Mouse (Mus musculus) kidney, embryonic 16.5 days (tissue): ENCODE measurements at regions not wholly inside any gene's neighbourhood (a gene's known extent, or its start where the extent isn't known, plus 50 kb on each side); places are given as distances from the start of the nearest gene placed in this dataset.

Experiments used
- ATAC-seq: fragments of 200-750 bp; cut with Nextera tagmentation; 2 replicates; pipeline ENCODE4 v1.8.0; 2017; ENCODE audit warnings: moderate TSS enrichment; ENCODE audit not compliant: low FRiP score, low TSS enrichment
- H3K27ac ChIP-seq: fragments of 300-500 bp; sonication (generic); 2 replicates; pipeline ENCODE4 v1.5.1; 2014; ENCODE audit warnings: low read length
- H3K27me3 ChIP-seq: fragments of 300-500 bp; sonication (generic); 2 replicates; pipeline ENCODE4 v1.6.1; 2014; ENCODE audit warnings: low read length, control low read depth, mixed read lengths; ENCODE audit not compliant: insufficient read depth
- H3K36me3 ChIP-seq: fragments of 300-500 bp; sonication (generic); 2 replicates; pipeline ENCODE4 v1.6.1; 2014; ENCODE audit warnings: low read length, control low read depth, mixed read lengths; ENCODE audit not compliant: insufficient read depth
- H3K4me1 ChIP-seq: fragments of 300-500 bp; sonication (generic); 2 replicates; pipeline ENCODE4 v1.6.1; 2014; ENCODE audit warnings: low read length, control low read depth, mixed read lengths; ENCODE audit not compliant: insufficient read depth
- H3K4me2 ChIP-seq: fragments of 300-500 bp; sonication (generic); replicated peaks from 2 replicates; pipeline ENCODE4 v1.6.1; 2014; ENCODE audit warnings: low read depth, low read length
- H3K4me3 ChIP-seq: fragments of 300-500 bp; sonication (generic); 2 replicates; pipeline ENCODE4 v1.5.1; 2014; ENCODE audit warnings: mild to moderate bottlenecking, low read length
- H3K9ac ChIP-seq: fragments of 300-500 bp; sonication (generic); replicated peaks from 2 replicates; pipeline ENCODE4 v1.6.1; 2014; ENCODE audit warnings: low read length
- H3K9me3 ChIP-seq: fragments of 300-500 bp; sonication (generic); 2 replicates; pipeline ENCODE4 v1.6.1; 2016; ENCODE audit warnings: low read length, control low read depth
- WGBS: fragments of 180-500 bp; shearing (Covaris S2); extraction: QIAGEN DNeasy Blood & Tissue Kit; methylation state at CpG from one replicate; pipeline ENCODE4 v1.1.7; 2014; 5-methylcytosine and 5-hydroxymethylcytosine counted together

DNA sequence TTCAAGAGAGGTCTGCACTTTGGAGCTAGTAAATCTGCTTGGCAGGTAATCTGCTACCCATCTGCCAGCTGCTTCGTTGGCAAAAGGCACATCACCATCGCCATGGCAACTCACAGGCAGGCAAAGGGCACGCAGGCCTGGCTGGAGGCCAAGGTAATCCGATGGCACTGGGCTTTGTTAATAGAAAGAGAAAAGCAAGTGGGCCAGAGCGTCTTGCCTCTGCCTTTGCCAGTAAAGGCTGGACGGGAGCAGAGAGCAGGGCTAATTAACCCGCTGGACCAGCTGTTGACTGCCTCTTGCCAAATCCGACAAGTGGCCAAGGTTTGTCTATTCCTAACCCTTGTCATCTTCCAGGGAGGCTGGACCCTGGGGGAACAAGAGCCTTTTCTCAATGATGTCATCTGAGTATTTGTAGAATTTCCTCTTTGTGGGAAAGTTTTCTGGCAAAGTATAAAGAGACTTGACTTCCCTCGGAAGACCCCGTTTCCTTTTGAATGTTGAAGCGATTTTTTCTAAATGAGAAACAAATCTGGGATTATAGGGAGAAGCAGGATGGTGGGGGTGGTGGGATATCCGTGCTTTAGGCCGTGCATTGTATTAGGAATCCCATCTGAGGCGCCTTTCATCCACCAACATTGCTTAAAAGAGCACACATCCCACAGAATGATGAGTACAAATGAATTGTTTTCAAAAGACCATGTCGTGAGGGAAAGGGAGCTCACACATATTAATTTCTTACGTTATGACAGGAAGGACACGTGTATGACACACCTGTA lies 941.7 kb downstream of the Gsdmc2 start:
- peak overlapping the region; percentile 24; the same call in 1 of the 2 replicates for H3K4me2 ChIP-seq
- H3K36me3 ChIP-seq, result no peaks in the 10 kb centered on the region
- ATAC-seq, result peak; percentile 89
- no peak overlapping the region for H3K4me3 ChIP-seq
- WGBS, result 39% methylated on average over 17 of the region's 17 CpGs
- H3K9me3 ChIP-seq, result no peaks in the 10 kb centered on the region
- peaks cover 14% of the 10 kb centered on the region; the same call in 1 of the 2 replicates for H3K4me1 ChIP-seq
- no peak overlapping the region for H3K27ac ChIP-seq
- H3K27me3 ChIP-seq, result no peaks in the 10 kb centered on the region
- H3K9ac ChIP-seq, result no peak overlapping the region

DNA sequence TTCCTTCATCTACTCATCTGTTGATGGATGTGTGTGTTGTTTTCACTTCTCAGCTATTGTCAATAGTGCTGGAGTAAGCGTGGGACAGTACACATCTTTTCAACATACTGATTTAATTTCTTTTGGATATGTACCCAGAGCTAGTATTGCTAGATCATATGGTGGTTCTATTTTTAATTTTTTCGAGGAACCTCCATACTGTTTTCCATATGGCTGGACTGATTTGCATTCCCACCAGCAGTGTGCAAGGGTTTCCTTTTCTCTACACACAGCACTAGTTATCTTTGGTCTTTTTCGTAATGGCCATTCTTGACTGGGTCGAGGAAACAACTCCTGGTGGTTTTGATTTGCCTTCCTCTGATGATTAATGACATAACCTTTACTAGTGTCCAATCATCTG lies 943.0 kb downstream of the Gsdmc2 start:
- Histone ChIP-seq H3K27me3 (no peaks in the 10 kb centered on the region), H3K4me3 (no peak overlapping the region), H3K9ac (no peak overlapping the region), H3K4me1 (peaks cover 14% of the 10 kb centered on the region; the same call in 1 of the 2 replicates), H3K9me3 (no peaks in the 10 kb centered on the region), H3K36me3 (no peaks in the 10 kb centered on the region), H3K27ac (no peak overlapping the region), H3K4me2 (no peak overlapping the region)
- 89% methylated on average over 4 of the region's 4 CpGs for WGBS
- no peak for ATAC-seq

DNA sequence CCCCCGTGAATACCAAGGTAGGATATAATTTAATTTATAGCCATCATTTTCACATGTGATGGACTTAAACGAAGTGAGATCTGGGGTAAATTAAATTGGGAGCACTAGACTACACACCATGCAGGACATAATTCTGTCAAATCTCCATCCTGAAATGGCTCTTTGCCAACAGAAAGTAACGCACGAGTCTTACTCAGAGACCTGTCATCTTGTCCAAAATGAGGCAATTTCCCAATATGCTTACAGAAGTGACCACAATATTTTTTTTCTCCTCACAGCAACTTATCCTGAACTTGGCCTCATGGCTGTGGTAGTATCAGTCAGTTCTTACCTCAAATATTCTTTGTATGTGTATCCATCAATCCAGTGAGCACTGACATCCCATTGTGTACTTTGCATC lies 955.2 kb downstream of the Gsdmc2 start:
- ATAC-seq, result no peak
- Histone ChIP-seq H3K9me3 (no peaks in the 10 kb centered on the region), H3K27ac (no peak overlapping the region), H3K4me3 (no peak overlapping the region), H3K4me2 (no peak overlapping the region), H3K9ac (no peak overlapping the region), H3K27me3 (no peaks in the 10 kb centered on the region), H3K36me3 (no peaks in the 10 kb centered on the region), H3K4me1 (no peaks in the 10 kb centered on the region)
- WGBS, result 66% methylated on average over 4 of the region's 4 CpGs

DNA sequence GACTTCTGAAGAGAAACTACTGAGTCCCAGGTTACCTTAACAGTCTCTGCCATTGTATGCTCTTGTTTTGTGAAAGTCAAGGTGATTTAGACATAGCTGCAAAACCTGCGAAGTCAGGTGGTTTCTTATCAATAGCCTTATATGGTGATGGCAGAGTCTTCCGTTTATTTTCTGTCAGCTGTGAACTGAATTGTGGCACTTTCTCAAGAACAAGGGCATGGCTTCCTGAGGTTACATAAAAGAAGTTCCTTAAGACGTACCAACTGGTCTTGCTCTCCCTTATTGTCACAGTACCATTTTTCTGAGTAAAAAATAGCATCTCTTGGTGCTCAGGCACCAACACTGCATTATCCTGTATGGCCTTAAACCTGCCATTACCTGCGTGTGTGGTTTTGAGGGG lies 959.6 kb downstream of the Gsdmc2 start:
- ATAC-seq, result no peak
- 78% methylated on average over 4 of the region's 4 CpGs for WGBS
- no peaks in the 10 kb centered on the region for H3K27me3 ChIP-seq

DNA sequence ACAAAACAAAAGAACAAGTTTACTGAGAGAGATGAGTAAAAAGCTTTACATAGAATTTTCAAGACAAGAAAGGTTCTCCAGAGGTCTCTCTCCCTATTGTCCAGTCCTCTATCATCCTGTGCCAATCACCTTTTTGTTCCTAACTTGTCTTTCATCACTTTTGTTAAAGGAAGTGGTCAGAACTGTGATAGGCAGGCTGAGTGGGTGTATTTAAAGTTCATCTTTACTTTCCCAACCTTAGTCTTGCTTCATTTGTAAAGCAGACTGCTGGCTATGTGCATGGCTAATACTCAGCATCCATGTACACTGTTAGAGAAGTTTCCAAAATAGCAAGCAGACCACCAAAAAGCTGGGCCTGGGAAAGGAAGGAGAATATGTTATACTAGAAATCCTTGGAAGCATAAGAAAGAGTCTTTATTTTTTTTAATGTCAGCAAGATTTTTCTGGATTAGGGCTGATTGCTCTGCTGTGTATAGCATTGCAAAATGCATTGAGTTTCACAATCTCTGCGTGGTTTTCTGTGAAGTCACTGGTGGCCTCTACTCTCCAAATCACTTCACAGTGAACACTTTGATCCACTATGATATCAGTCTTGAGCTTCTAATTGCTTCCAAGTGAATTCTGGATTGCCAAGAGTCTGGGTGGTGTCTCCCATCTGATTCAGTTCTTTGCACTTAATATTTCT lies 973.8 kb downstream of the Gsdmc2 start:
- 85% methylated on average over 1 of the region's 1 CpGs for WGBS
- ATAC-seq, result no peak

More for the DNA sequence above, 959.6 kb downstream of the Gsdmc2 start:
- Histone ChIP-seq H3K9me3 (no peaks in the 10 kb centered on the region), H3K27ac (no peak overlapping the region), H3K9ac (no peak overlapping the region), H3K36me3 (no peaks in the 10 kb centered on the region), H3K4me1 (no peaks in the 10 kb centered on the region), H3K4me3 (no peak overlapping the region), H3K4me2 (no peak overlapping the region)

DNA sequence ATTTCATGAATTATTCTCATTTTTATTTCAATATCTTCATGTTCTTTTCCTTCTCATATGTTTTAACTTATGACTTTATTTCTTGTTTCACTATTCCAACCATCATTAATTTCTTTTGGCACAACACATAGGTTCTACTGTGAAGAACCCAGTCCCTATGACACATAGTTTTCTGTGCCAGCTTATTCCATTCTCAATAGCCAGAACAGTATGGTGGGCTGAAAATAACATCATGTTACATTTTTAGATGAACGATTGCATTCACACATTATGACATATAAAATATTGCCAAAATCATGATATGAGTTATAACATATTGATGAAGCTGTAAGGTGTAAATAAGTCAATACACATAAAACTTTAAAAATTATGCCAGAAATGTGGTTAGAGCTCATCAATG lies 982.4 kb downstream of the Gsdmc2 start:
- H3K36me3 ChIP-seq, result no peaks in the 10 kb centered on the region
- no peaks in the 10 kb centered on the region for H3K27me3 ChIP-seq
- H3K4me2 ChIP-seq, result no peak overlapping the region
- ATAC-seq, result no peak
- no peak overlapping the region for H3K4me3 ChIP-seq
- WGBS, result 81% methylated on average over 1 of the region's 1 CpGs
- H3K27ac ChIP-seq, result no peak overlapping the region
- no peaks in the 10 kb centered on the region for H3K4me1 ChIP-seq
- H3K9me3 ChIP-seq, result no peaks in the 10 kb centered on the region
- no peak overlapping the region for H3K9ac ChIP-seq

More for the DNA sequence above, 973.8 kb downstream of the Gsdmc2 start:
- H3K9me3 ChIP-seq, result no peaks in the 10 kb centered on the region
- no peak overlapping the region for H3K27ac ChIP-seq
- no peaks in the 10 kb centered on the region for H3K27me3 ChIP-seq
- no peak overlapping the region for H3K9ac ChIP-seq
- no peak overlapping the region for H3K4me3 ChIP-seq
- H3K4me2 ChIP-seq, result no peak overlapping the region
- H3K36me3 ChIP-seq, result no peaks in the 10 kb centered on the region
- no peaks in the 10 kb centered on the region for H3K4me1 ChIP-seq

DNA sequence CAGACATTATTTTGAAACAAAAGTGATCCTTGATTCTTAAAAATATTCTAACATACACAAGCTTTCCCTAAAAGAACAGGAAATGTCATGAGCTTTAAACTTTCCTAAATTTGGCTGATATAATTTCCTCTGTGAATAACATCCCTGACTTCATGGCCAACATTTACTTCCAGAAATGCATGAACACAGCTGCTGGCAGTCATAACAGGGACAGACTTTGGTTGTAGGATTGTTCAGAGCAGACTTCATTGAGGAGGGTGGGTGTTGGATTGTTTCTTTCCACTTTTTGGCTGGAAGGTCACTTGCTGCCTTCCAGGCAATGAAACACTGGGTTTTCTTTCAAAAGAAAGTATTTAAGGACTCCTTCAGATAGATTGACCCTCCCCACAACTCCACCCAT lies 983.6 kb downstream of the Gsdmc2 start:
- Histone ChIP-seq H3K9ac (no peak overlapping the region), H3K27ac (no peak overlapping the region), H3K4me2 (no peak overlapping the region), H3K9me3 (no peaks in the 10 kb centered on the region), H3K27me3 (no peaks in the 10 kb centered on the region), H3K4me3 (no peak overlapping the region), H3K4me1 (no peaks in the 10 kb centered on the region), H3K36me3 (no peaks in the 10 kb centered on the region)
- no peak for ATAC-seq

DNA sequence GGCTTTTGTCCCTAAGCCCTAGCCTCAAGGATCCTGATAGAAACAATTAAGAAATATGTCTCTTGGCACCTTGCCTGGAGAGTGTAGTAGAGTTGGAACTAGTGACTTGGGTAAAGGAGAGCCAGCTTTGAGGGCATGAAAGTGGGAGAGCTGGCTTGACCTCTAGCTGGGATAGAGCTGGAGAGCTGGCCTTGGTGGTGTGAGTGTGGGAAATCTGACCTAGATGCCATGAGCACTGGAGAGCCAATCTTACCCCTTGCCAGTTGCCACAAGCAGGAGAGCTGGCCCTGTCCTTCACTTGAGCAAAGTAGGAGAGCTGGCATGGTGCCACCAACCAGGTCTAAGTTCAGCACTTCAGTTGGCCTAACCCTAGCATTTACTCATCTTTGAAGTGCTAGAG lies 995.7 kb downstream of the Gsdmc2 start:
- no peak overlapping the region for H3K4me2 ChIP-seq
- H3K36me3 ChIP-seq, result no peaks in the 10 kb centered on the region
- ATAC-seq, result no peak
- H3K4me3 ChIP-seq, result no peak overlapping the region
- no peak overlapping the region for H3K9ac ChIP-seq
- no peaks in the 10 kb centered on the region for H3K27me3 ChIP-seq
- H3K4me1 ChIP-seq, result no peaks in the 10 kb centered on the region
- H3K9me3 ChIP-seq, result no peaks in the 10 kb centered on the region
- no peak overlapping the region for H3K27ac ChIP-seq

DNA sequence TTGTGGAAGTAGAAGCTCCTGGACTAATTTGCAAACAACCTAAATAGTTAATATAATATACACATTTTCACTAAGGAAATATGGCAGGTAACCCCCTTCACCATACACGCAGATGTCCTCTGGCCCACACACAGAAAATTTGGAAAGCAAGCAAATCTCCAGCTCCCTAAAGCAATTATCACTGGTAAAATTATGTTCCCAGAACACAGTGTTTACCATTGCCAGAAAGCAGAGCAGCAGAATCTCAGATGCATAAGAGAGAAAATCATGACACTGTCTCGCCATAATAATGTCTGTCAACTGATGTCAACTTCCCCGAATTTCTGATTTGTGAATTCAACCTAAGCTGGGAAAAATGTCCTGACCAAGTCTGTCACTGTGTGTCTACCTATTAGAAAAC lies 999.1 kb downstream of the Gsdmc2 start:
- Histone ChIP-seq H3K27me3 (no peaks in the 10 kb centered on the region), H3K27ac (no peak overlapping the region), H3K9ac (no peak overlapping the region), H3K36me3 (no peaks in the 10 kb centered on the region), H3K4me2 (no peak overlapping the region), H3K9me3 (no peaks in the 10 kb centered on the region), H3K4me1 (no peaks in the 10 kb centered on the region), H3K4me3 (no peak overlapping the region)
- ATAC-seq, result no peak
- WGBS, result 78% methylated on average over 3 of the region's 3 CpGs

DNA sequence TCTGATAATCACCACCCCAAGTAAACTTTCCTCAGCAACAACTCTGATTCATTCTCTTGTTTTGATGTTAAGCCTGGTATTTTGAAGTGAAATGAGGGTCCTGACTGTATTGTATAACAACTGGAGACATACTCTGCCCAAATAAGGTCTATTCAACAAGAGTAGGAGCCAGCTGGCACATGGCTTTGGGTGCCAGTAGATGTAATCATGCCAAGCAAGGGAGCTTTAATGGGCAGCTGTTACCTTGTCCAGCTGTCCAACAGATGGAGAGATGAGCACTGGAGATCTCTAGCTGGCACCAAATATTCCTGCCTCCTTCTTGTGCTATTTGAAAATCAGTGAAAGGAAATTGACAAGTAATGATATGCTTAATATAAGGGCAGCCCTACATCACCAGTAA lies 1019.4 kb downstream of the Gsdmc2 start:
- H3K4me3 ChIP-seq, result no peak overlapping the region
- no peaks in the 10 kb centered on the region for H3K36me3 ChIP-seq
- ATAC-seq, result no peak
- H3K27ac ChIP-seq, result no peak overlapping the region
- H3K27me3 ChIP-seq, result no peaks in the 10 kb centered on the region
- H3K9me3 ChIP-seq, result no peaks in the 10 kb centered on the region
- H3K4me1 ChIP-seq, result no peaks in the 10 kb centered on the region
- no peak overlapping the region for H3K9ac ChIP-seq
- H3K4me2 ChIP-seq, result no peak overlapping the region
